Mouse (Mus musculus) urinary bladder, postnatal 10 days (tissue): Measurements from ENCODE around the gene Smad3.

ENCODE experiments used
- DNase-seq: peaks from one replicate; pipeline ENCODE4 v3.0.0; 2022; ENCODE audit warnings: low spot score

The Smad3 gene

GRCm38 (mm10) chr9:63664300-63664745, 93.5 kb downstream of the Smad3 start:
- no peak for DNase-seq

- DNase-seq: no peak
Observed at GRCm38 (mm10) chr9:63663222-63663621, 94.6 kb downstream of the Smad3 start.

- no peak for DNase-seq
Observed at GRCm38 (mm10) chr9:63662759-63663158, 95.0 kb downstream of the Smad3 start.

GRCm38 (mm10) chr9:63660691-63661090, 97.1 kb downstream of the Smad3 start:
- DNase-seq: no peak

DNA sequence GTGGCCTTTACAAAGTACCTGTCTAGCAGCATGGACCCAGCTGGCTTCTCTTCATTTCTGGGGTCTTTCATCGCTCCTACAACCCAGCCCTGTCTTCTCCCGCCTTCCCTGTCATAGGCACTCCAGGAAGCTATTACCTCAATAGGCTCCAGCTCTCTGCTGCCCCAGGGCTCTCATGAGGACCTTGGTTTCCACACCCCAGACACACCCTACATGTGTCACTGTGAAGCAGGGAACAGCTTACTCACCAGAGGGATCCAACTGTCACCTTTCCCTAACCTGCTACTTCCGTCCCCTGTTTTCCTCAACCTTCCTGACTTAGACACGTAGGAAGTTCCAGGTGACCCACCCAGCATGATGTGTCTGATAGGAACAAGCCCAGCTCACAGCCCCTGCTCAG, 97.7 kb downstream of the Smad3 start:
- no peak for DNase-seq

GRCm38 (mm10) chr9:63658970-63659371, 98.8 kb downstream of the Smad3 start:
- DNase-seq: no peak

DNA sequence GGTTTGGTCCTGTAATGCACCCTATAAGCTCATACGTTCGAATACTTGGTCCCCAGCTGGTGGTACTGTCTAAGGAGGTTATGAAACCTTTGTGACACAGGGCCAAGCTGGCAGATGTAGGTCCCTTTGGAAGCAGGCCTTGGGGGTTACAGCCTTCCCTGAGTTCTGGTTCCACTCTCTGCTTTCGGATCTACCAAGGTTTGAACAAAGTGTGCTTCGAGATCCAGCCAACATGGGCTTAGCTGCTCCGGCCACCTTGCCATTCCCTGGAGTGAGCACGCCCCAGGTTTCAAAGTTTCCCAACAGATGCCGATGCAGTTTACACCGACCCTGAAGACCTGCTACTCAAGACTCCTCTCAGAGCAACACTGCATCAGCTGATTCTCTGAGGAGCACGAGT, 99.4 kb downstream of the Smad3 start:
- no peak for DNase-seq

GRCm38 (mm10) chr9:63657167-63657566, 100.6 kb downstream of the Smad3 start:
- DNase-seq: no peak

GRCm38 (mm10) chr9:63655092-63655491, 102.7 kb downstream of the Smad3 start:
- DNase-seq: no peak

DNA sequence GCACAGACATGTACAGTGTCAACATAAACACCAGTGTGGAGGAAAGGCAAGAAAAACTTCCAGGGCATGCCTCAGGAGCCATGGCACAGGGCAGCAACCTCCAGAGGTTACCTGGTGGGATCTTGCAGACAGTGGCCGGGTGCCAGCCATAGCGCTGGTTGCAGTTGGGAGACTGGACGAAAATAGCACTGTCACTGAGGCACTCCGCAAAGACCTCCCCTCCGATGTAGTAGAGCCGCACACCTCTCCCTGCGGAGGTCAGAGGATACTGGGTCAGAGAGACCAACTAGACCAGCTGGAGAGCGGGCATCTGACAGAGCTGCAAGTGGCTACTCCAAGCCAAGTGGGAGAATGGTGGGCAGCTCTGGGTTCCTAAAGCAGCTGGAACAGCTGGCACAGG, 103.2 kb downstream of the Smad3 start:
- no peak for DNase-seq

DNA sequence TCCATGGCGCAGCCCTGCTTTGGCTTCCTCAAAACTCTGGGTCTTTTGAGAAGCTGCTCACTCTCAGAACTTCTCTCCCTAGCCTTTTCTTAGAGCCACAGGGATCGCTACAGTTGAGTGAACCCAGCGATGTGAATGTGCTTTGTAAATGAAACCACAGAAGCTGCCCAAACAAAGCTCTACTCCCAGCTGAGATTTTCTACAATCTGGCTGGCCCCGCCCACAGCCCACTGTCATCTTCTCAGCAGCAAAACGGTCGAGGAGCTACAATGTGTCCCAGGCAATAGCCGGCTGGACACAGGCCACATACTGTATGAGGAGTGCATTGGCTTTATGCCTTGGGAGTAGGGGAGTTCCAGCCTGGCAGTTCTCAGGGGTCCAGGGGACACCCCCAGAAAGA, 104.1 kb downstream of the Smad3 start:
- no peak for DNase-seq

GRCm38 (mm10) chr9:63651594-63651993, 106.2 kb downstream of the Smad3 start:
- DNase-seq: no peak

- no peak for DNase-seq
Observed at GRCm38 (mm10) chr9:63650905-63651304, 106.9 kb downstream of the Smad3 start.

DNA sequence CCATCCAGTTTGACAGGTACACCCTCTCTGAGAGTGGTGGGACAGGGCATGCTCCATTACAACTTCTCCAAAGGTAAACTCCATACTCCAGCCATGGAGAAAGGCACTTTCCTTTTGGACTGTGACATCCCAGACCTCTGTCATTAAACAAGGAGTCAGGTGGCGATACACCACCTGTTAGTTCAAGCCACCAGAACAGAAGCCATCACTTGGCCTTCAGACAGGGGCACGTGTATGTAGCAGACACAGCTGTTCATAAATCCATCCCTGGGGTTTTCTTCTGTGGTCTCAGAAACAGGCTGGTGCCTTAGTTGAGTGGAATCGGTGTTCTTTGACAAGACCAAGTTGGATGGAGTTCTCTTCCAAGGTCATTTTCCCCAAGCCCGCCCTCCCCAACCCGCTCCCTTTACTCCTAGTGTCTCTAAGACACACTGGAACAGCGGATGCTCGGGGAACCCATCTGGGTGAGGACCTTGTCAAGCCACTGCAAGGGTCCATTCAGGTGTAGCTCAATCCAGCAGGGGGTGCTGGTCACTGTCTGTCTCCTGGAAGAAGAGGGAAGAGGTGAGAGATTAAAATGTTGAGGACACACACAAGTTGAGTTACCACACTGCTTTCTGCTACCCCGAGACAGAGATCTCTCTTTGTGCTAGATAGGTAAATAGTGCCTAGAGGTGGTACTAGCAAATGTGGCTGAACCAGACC, 107.8 kb downstream of the Smad3 start:
- no peak for DNase-seq

DNA sequence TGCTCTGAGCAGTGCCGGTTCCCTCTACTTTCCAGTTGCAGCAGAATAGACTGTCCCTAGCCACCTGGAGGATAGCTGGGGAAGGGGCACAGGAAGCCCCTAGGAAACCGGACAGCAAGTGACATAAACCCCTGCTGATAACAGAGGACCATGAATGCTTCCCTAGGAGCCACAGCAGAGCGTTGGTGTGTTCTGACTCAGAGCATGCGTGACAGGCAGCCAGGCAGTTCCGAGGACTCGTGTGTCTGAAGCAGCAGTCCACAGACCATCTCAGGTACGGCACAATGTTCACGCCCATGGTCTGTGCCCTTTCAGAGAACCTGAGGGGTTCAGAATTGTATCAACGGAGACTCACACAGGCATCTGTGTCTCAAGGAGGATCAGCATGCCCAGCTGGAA, 109.3 kb downstream of the Smad3 start:
- no peak for DNase-seq

DNA sequence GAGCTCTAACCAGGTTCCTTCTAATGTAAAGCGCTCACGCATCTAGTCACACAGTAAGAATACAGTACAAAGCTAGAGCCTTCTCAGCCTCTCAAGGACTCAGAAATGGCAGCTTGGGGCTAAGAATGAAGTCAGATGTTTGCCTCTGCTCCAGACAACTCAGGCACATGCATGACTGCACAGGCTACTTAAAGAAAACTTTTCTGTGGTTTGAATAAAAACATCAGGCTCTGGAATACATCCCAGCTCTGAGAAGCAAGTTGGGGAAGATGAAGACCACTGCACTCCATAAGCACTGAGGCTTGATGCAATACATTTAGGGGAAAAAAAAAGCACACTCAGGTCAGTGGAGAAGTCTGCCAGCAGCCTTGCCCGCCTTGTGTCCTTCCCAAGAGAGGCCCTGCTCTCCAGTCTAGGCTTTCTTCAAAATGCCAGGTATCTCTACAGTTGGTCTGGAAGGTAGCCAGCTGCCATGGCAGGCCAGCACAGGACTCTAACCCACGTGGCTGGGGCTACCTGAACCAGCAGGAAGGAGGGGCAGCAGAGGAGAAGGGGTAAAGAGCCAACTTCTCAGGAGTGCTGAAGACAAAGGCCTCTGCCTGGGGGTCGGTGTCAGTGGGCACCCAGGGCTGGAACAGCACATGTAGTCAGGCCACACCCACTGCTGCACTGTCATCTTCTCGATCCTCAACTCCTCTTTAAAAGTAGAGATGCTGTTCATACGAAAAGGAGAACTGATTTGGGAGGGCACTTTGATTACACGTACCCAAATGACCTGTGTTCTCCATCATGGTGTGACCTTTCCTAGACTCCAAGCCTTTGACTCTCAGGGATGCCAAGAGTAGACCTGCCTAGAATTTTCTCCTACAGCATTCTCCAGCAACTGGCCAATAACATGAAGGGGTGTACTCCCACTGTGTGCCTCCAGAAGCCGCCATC, 109.9 kb downstream of the Smad3 start:
- no peak for DNase-seq

DNA sequence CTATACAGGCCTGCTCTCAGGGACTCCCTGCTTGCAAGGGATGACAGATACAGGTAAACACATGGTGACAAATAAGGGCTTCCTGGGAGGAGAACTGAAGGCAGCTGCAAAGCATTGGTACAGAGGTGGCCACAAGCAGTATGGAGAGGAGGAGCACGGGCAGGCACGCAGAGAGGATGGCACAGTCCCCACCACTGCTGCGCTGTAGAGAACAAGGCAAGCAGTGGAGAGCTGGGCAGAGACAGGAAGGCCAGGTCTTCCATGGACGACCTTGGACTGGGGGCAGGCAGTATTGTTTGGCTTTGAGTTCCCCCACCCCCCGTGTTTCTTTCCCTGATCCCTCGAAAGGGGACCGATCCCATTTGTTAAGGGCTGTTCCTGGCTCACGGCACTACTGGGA, 112.7 kb downstream of the Smad3 start:
- DNase-seq: no peak

DNA sequence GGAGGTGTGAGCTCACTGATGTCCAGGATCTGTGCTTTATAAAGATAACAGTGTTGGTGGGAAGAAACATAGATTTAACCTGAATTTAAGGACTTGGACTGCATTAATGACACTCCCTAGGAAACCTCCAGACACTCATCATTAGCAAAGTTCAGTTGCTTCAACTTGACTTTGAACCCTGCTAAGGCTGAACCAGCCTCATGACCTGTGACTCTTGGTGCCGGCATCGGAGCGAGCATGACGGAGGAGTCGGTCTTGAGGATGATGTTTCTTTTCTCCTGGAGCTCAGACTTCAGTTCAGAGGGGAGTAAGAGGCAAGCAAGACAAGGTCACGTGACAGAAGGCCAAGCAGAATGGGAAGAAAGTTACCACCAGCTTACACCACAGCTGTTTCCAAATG, 113.8 kb downstream of the Smad3 start:
- no peak for DNase-seq

GRCm38 (mm10) chr9:63641983-63642646, 115.7 kb downstream of the Smad3 start:
- no peak for DNase-seq

DNA sequence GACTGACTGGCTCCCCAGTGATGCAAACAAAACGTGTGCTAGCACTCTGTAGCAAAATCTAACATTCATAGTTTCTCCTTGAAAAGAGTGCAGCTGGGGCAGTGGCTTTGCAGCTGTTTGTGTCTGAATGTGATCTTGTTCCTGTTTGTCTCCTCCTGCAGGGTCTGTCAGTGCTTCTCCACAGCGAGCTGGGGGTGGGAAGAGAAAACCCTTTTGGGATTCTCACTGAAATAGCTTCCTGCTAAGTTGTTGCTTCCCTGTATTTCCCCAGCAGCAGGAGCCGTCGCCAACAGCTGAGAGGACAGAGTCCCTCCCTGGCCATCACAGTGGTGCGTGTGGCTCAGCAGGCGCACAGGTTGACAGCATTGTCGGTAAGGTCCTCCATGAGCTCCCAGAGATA, 121.7 kb downstream of the Smad3 start:
- DNase-seq: no peak

GRCm38 (mm10) chr9:63633334-63633733, 124.5 kb downstream of the Smad3 start:
- DNase-seq: no peak

DNA sequence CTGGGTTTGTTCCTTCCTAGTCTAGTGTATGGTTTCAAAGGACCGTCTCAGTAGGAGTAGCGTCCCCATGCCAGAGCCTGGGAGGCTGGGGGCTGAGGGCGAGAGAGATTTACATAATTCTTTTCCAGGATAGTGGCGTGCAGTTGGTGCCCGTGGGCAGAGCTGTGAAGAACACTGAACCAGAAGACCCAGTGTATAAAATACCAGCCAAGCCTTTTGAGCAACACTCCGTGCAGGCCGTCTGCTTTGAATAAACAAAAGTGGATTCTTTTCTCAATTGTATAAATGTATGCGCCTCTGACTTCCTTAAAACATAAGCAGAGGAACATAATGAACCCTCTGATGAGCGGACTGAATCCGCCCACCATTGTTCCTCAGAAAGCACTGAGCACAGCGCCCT, 124.9 kb downstream of the Smad3 start:
- DNase-seq: no peak

DNA sequence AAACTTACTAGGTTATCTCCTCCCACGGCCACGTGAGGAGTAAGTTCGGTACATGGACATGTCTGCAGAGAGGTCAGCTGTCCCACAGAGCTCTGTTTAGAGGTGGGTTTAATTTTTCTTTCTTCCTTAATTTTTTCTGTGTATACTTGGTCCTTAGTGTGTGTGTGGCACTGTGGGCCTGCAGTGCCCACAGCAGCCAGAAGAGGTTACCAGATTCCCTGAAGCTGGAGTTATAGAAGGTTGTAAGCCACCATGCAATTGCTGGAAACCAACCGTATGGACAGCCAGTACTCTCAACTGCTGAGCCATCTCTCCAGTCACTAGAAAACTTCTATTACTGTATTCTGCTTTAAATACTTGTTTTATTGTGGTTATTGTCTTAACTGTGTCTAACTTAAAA, 125.7 kb downstream of the Smad3 start:
- no peak for DNase-seq
